ENCODE assay signal across 8 mouse cellular contexts in genomic region chr11:78166161-78166560, GRCm38 (mm10). TPM values are rescaled to one million over a fixed set of nuclear protein-coding genes. Genes with fewer than 3 reads are reported as not detected.
DNase-seq lines count a peak whose midpoint lies in the region; ATAC-seq lines count a peak whose summit lies in the region.

No protein-coding gene starts in this region.

- peak overlapping the region; percentile 99 for H3K9ac ChIP-seq in kidney, embryonic 16.5 days (replicated peaks; ENCODE audit: low read length)
- H3K9ac ChIP-seq in embryonic facial prominence, embryonic 12.5 days: no peak overlapping the region
- H3K9ac ChIP-seq in hindbrain, embryonic 16.5 days (ENCODE audit: low read depth, low read length): no peak overlapping the region; the same call in 1 of the 2 replicates
- H3K9ac ChIP-seq in midbrain, embryonic 15.5 days: peak overlapping the region; percentile 95; the same call in 1 of the 2 replicates

- H3K4me2 ChIP-seq in kidney, embryonic 16.5 days (replicated peaks; ENCODE audit: low read depth, low read length): peak overlapping the region; percentile 84
- peak overlapping the region; percentile 76 for H3K4me2 ChIP-seq in embryonic facial prominence, embryonic 12.5 days (replicated peaks)
- H3K4me2 ChIP-seq in hindbrain, embryonic 16.5 days (ENCODE audit: low read length): peak overlapping the region; percentile 86
- peak overlapping the region; percentile 72 for H3K4me2 ChIP-seq in midbrain, embryonic 15.5 days

- no peaks in the 10 kb centered on the region for H3K9me3 ChIP-seq in kidney, embryonic 16.5 days (ENCODE audit: low read length)
- H3K9me3 ChIP-seq in embryonic facial prominence, embryonic 12.5 days: no peaks in the 10 kb centered on the region
- H3K9me3 ChIP-seq in hindbrain, embryonic 16.5 days (ENCODE audit: control insufficient read depth, low read length): no peaks in the 10 kb centered on the region
- no peaks in the 10 kb centered on the region for H3K9me3 ChIP-seq in midbrain, embryonic 15.5 days

- 44% methylated on average over 4 of the region's 4 CpGs for whole genome bisulfite sequencing in kidney, embryonic 16.5 days
- 33% methylated on average over 4 of the region's 4 CpGs for WGBS in embryonic facial prominence, embryonic 12.5 days
- WGBS in hindbrain, embryonic 16.5 days: 58% methylated on average over 4 of the region's 4 CpGs
- WGBS in midbrain, embryonic 15.5 days: 47% methylated on average over 4 of the region's 4 CpGs

- peak overlapping the region; percentile 97 for H3K27ac ChIP-seq in kidney, embryonic 16.5 days (ENCODE audit: low read length)
- H3K27ac ChIP-seq in embryonic facial prominence, embryonic 12.5 days: peak overlapping the region; percentile 100
- peak overlapping the region; percentile 93; the same call in 1 of the 2 replicates for H3K27ac ChIP-seq in hindbrain, embryonic 16.5 days (ENCODE audit: low read depth, low read length)
- peak overlapping the region; percentile 92; the same call in 1 of the 2 replicates for H3K27ac ChIP-seq in midbrain, embryonic 15.5 days

- peaks cover 36% of the 10 kb centered on the region for H3K4me1 ChIP-seq in kidney, embryonic 16.5 days (ENCODE audit: insufficient read depth, low read length)
- peaks cover 28% of the 10 kb centered on the region for H3K4me1 ChIP-seq in embryonic facial prominence, embryonic 12.5 days
- peaks cover 27% of the 10 kb centered on the region for H3K4me1 ChIP-seq in hindbrain, embryonic 16.5 days (ENCODE audit: control insufficient read depth, insufficient read depth, low read depth, low read length)
- peaks cover 32% of the 10 kb centered on the region for H3K4me1 ChIP-seq in midbrain, embryonic 15.5 days

- H3K27me3 ChIP-seq in kidney, embryonic 16.5 days (ENCODE audit: insufficient read depth, low read length): no peaks in the 10 kb centered on the region
- H3K27me3 ChIP-seq in embryonic facial prominence, embryonic 12.5 days: no peaks in the 10 kb centered on the region
- H3K27me3 ChIP-seq in hindbrain, embryonic 16.5 days (replicated peaks; ENCODE audit: control insufficient read depth, insufficient read depth, low read length): no peaks in the 10 kb centered on the region
- H3K27me3 ChIP-seq in midbrain, embryonic 15.5 days (replicated peaks): no peaks in the 10 kb centered on the region

- no peak for ATAC-seq in kidney, embryonic 16.5 days (ENCODE audit: low FRiP score, low TSS enrichment)
- ATAC-seq in embryonic facial prominence, embryonic 12.5 days (ENCODE audit: insufficient number of reproducible peaks, insufficient read depth, low FRiP score, low TSS enrichment): no peak
- ATAC-seq in hindbrain, embryonic 16.5 days: no peak
- ATAC-seq in midbrain, embryonic 15.5 days (replicated peaks): no peak
- no peak for ATAC-seq in granulocyte monocyte progenitor cell, adult 5-6 weeks (replicated peaks; ENCODE audit: poor library complexity, severe bottlenecking)

- H3K36me3 ChIP-seq in kidney, embryonic 16.5 days (ENCODE audit: insufficient read depth, low read length): peaks cover 14% of the 10 kb centered on the region
- H3K36me3 ChIP-seq in embryonic facial prominence, embryonic 12.5 days: peaks cover 20% of the 10 kb centered on the region
- peaks cover 3% of the 10 kb centered on the region; the same call in 1 of the 2 replicates for H3K36me3 ChIP-seq in hindbrain, embryonic 16.5 days (ENCODE audit: control insufficient read depth, insufficient read depth, low read length)
- H3K36me3 ChIP-seq in midbrain, embryonic 15.5 days (replicated peaks): peaks cover 5% of the 10 kb centered on the region

- DNase-seq in kidney, adult 11 months: no peak
- DNase-seq in cerebellum, adult 9-10 months: no peak
- DNase-seq in right cerebral cortex, postnatal 10 days (ENCODE audit: low spot score in 2 of 2): no peak

- H3K4me3 ChIP-seq in kidney, embryonic 16.5 days (ENCODE audit: low read length): peak overlapping the region; percentile 100
- peak overlapping the region; percentile 99 for H3K4me3 ChIP-seq in embryonic facial prominence, embryonic 12.5 days
- H3K4me3 ChIP-seq in hindbrain, embryonic 16.5 days (ENCODE audit: low read length): no peak overlapping the region
- peak overlapping the region; percentile 69 for H3K4me3 ChIP-seq in midbrain, embryonic 15.5 days

RNA-seq across cellular contexts. Expression of gene Traf4, which starts 0.8 kb away (rescaled TPM):
- 108 and 110 TPM in 2 replicates for polyA plus RNA-seq in kidney, embryonic 16.5 days (2015; fragmentation: Nextera tagmentation; extraction: Ambion mirVana)
- polyA plus RNA-seq in embryonic facial prominence, embryonic 12.5 days (2016; fragmentation: Nextera tagmentation; extraction: Ambion mirVana): 119 and 122 TPM in 2 replicates
- polyA plus RNA-seq in hindbrain, embryonic 16.5 days (2015; fragmentation: Nextera tagmentation; extraction: Ambion mirVana): 80.1 and 97.4 TPM in 2 replicates
- polyA plus RNA-seq in midbrain, embryonic 15.5 days (2015; fragmentation: Nextera tagmentation; extraction: Ambion mirVana): 101 and 107 TPM in 2 replicates
- 4.9 and 7.3 TPM in 2 replicates for total RNA-seq in granulocyte monocyte progenitor cell, adult 5-6 weeks (2014; fragmentation: Nextera tagmentation)
- total RNA-seq in granulocyte monocyte progenitor cell, adult 5-6 weeks (2017): 2.8 and 3.6 TPM in 2 replicates

RNA-seq across cellular contexts. Expression of gene Nek8, which starts 10.3 kb away (rescaled TPM):
- polyA plus RNA-seq in kidney, embryonic 16.5 days (2015; fragmentation: Nextera tagmentation; extraction: Ambion mirVana): 27.9 and 29.1 TPM in 2 replicates
- 17.5 and 18.9 TPM in 2 replicates for polyA plus RNA-seq in embryonic facial prominence, embryonic 12.5 days (2016; fragmentation: Nextera tagmentation; extraction: Ambion mirVana)
- 7.1 and 7.7 TPM in 2 replicates for polyA plus RNA-seq in hindbrain, embryonic 16.5 days (2015; fragmentation: Nextera tagmentation; extraction: Ambion mirVana)
- polyA plus RNA-seq in midbrain, embryonic 15.5 days (2015; fragmentation: Nextera tagmentation; extraction: Ambion mirVana): 6.5 and 7.3 TPM in 2 replicates
- total RNA-seq in granulocyte monocyte progenitor cell, adult 5-6 weeks (2014; fragmentation: Nextera tagmentation): 3.5 and 14.4 TPM in 2 replicates
- 5.8 and 6.1 TPM in 2 replicates for total RNA-seq in granulocyte monocyte progenitor cell, adult 5-6 weeks (2017)

RNA-seq across cellular contexts. Expression of gene Tlcd1, which starts 10.3 kb away (rescaled TPM):
- polyA plus RNA-seq in kidney, embryonic 16.5 days (2015; fragmentation: Nextera tagmentation; extraction: Ambion mirVana): 35.1 and 36.1 TPM in 2 replicates
- 13.5 and 14.2 TPM in 2 replicates for polyA plus RNA-seq in embryonic facial prominence, embryonic 12.5 days (2016; fragmentation: Nextera tagmentation; extraction: Ambion mirVana)
- 19.7 and 20.1 TPM in 2 replicates for polyA plus RNA-seq in hindbrain, embryonic 16.5 days (2015; fragmentation: Nextera tagmentation; extraction: Ambion mirVana)
- 7.4 and 7.6 TPM in 2 replicates for polyA plus RNA-seq in midbrain, embryonic 15.5 days (2015; fragmentation: Nextera tagmentation; extraction: Ambion mirVana)
- total RNA-seq in granulocyte monocyte progenitor cell, adult 5-6 weeks (2014; fragmentation: Nextera tagmentation): 1.1 and 3.5 TPM in 2 replicates
- 2.9 and 4.1 TPM in 2 replicates for total RNA-seq in granulocyte monocyte progenitor cell, adult 5-6 weeks (2017)

RNA-seq across cellular contexts. Expression of gene Rpl23a, which starts 17.2 kb away (rescaled TPM):
- polyA plus RNA-seq in kidney, embryonic 16.5 days (2015; fragmentation: Nextera tagmentation; extraction: Ambion mirVana): 1,090 and 1,147 TPM in 2 replicates
- 1,221 and 1,230 TPM in 2 replicates for polyA plus RNA-seq in embryonic facial prominence, embryonic 12.5 days (2016; fragmentation: Nextera tagmentation; extraction: Ambion mirVana)
- polyA plus RNA-seq in hindbrain, embryonic 16.5 days (2015; fragmentation: Nextera tagmentation; extraction: Ambion mirVana): 662 and 677 TPM in 2 replicates
- 695 and 703 TPM in 2 replicates for polyA plus RNA-seq in midbrain, embryonic 15.5 days (2015; fragmentation: Nextera tagmentation; extraction: Ambion mirVana)
- total RNA-seq in granulocyte monocyte progenitor cell, adult 5-6 weeks (2014; fragmentation: Nextera tagmentation): 5,451 and 5,560 TPM in 2 replicates
- total RNA-seq in granulocyte monocyte progenitor cell, adult 5-6 weeks (2017): 3,079 and 3,080 TPM in 2 replicates

RNA-seq across cellular contexts. Expression of gene Rab34, which starts 22.1 kb away (rescaled TPM):
- polyA plus RNA-seq in kidney, embryonic 16.5 days (2015; fragmentation: Nextera tagmentation; extraction: Ambion mirVana): 128 and 130 TPM in 2 replicates
- 164 and 181 TPM in 2 replicates for polyA plus RNA-seq in embryonic facial prominence, embryonic 12.5 days (2016; fragmentation: Nextera tagmentation; extraction: Ambion mirVana)
- polyA plus RNA-seq in hindbrain, embryonic 16.5 days (2015; fragmentation: Nextera tagmentation; extraction: Ambion mirVana): 57.3 and 60.3 TPM in 2 replicates
- 56.3 and 61.5 TPM in 2 replicates for polyA plus RNA-seq in midbrain, embryonic 15.5 days (2015; fragmentation: Nextera tagmentation; extraction: Ambion mirVana)
- total RNA-seq in granulocyte monocyte progenitor cell, adult 5-6 weeks (2014; fragmentation: Nextera tagmentation): 6.1 and 7.2 TPM in 2 replicates
- 1.5 and 3.6 TPM in 2 replicates for total RNA-seq in granulocyte monocyte progenitor cell, adult 5-6 weeks (2017)

Comparison
In these comparisons a context has a peak if more than half of its experiments do, and no peak if none do; other contexts are left out.
1. H3K9ac ChIP-seq: peak in kidney, embryonic 16.5 days (single experiment) and midbrain, embryonic 15.5 days (single experiment); none in embryonic facial prominence, embryonic 12.5 days (single experiment) and hindbrain, embryonic 16.5 days (single experiment).
2. Peak in every context shown above with its lines, with median percentiles within 50 percentile points of each other: H3K27ac ChIP-seq and H3K4me2 ChIP-seq.